Mouse (Mus musculus): ENCODE measurements around the gene Olig3. TPM values are rescaled to one million over a fixed set of nuclear protein-coding genes. Genes with fewer than 3 reads are reported as not detected.

The Olig3 gene
- polyA plus RNA-seq, 1 experiment from 2014 or later = not detected

DNA sequence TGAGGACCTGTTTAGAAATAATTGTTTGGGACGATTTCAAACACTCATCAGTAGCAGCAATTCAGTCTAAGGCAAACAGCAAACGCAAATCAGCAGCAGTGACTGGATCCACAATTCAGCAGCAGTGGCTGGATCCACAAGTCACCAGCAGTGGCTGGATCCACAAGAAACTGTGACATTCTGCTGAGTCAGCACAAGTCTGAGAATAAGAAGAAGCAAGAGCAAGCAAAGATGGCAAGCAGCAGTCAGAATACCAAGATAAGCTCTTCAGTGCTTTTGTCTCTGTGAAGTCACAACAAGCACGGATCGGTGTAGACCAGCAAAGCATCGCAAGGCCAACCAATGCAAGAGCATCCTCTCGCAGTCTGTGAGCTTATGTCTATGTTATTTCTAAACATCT is 12.3 kb upstream of the Olig3 start:
- Histone ChIP-seq H3K27me3 (ENCODE audit: control insufficient read depth, insufficient read depth, low read length) (peaks cover 19% of the 10 kb centered on the region), H3K36me3 (ENCODE audit: control insufficient read depth, insufficient read depth, low read length) (no peaks in the 10 kb centered on the region), H3K4me3 (ENCODE audit: low read length) (no peak overlapping the region), H3K9ac (ENCODE audit: low read depth, low read length) (no peak overlapping the region), H3K27ac (ENCODE audit: low read depth, low read length) (no peak overlapping the region), H3K4me1 (ENCODE audit: control insufficient read depth, insufficient read depth, low read length) (no peaks in the 10 kb centered on the region), H3K4me2 (replicated peaks; ENCODE audit: low read depth, low read length) (no peak overlapping the region), H3K9me3 (ENCODE audit: control insufficient read depth, low read length) (no peaks in the 10 kb centered on the region)
- WGBS = 91% methylated on average over 6 of the region's 6 CpGs
- no peak for ATAC-seq (ENCODE audit: low FRiP score, low TSS enrichment)

- 47% methylated on average over 3 of the region's 3 CpGs for WGBS
- Histone ChIP-seq H3K9me3 (ENCODE audit: control insufficient read depth, low read length) (no peaks in the 10 kb centered on the region), H3K27me3 (ENCODE audit: control insufficient read depth, insufficient read depth, low read length) (peaks cover 49% of the 10 kb centered on the region), H3K36me3 (ENCODE audit: control insufficient read depth, insufficient read depth, low read length) (no peaks in the 10 kb centered on the region), H3K4me2 (replicated peaks; ENCODE audit: low read depth, low read length) (no peak overlapping the region), H3K4me1 (ENCODE audit: control insufficient read depth, insufficient read depth, low read length) (no peaks in the 10 kb centered on the region), H3K4me3 (ENCODE audit: low read length) (no peak overlapping the region), H3K9ac (ENCODE audit: low read depth, low read length) (no peak overlapping the region), H3K27ac (ENCODE audit: low read depth, low read length) (no peak overlapping the region)
- ATAC-seq (ENCODE audit: low FRiP score, low TSS enrichment) = no peak
Observed at GRCm38 (mm10) chr10:19349326-19349725, 7.0 kb upstream of the Olig3 start.

- Histone ChIP-seq H3K9me3 (ENCODE audit: control insufficient read depth, low read length) (no peaks in the 10 kb centered on the region), H3K27ac (ENCODE audit: low read depth, low read length) (no peak overlapping the region), H3K9ac (ENCODE audit: low read depth, low read length) (no peak overlapping the region), H3K36me3 (ENCODE audit: control insufficient read depth, insufficient read depth, low read length) (no peaks in the 10 kb centered on the region), H3K4me3 (ENCODE audit: low read length) (no peak overlapping the region), H3K4me2 (replicated peaks; ENCODE audit: low read depth, low read length) (no peak overlapping the region), H3K27me3 (ENCODE audit: control insufficient read depth, insufficient read depth, low read length) (peaks cover 77% of the 10 kb centered on the region), H3K4me1 (ENCODE audit: control insufficient read depth, insufficient read depth, low read length) (no peaks in the 10 kb centered on the region)
- WGBS = under 1% methylated on average over 24 of the region's 24 CpGs
- ATAC-seq (ENCODE audit: low FRiP score, low TSS enrichment) = no peak
Observed at GRCm38 (mm10) chr10:19352006-19352877, 4.1 kb upstream of the Olig3 start.

DNA sequence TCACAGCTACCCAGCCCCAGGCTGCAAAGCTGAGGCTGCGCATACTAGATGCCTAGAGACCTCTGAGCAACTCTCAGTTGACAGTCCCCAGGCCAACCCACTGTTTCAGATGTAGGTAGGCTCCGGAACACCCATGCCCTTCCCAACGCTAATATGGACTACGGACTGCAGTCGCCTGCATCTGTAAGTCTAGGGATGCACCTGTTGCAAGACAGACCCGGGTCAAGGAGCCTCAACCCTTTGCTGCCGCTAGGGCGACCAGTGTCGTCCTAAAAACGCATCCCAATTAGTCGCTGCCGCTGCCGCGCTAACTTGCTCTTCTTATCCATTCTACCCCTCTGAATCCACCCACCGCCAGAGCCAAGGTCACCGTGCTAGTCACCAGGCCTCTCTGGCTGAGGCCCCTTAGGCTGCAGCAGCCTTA is 3.4 kb upstream of the Olig3 start:
- ATAC-seq (ENCODE audit: low FRiP score, low TSS enrichment) = no peak

GRCm38 (mm10) chr10:19353631-19354030 is 2.7 kb upstream of the Olig3 start:
- Histone ChIP-seq H3K4me3 (ENCODE audit: low read length) (no peak overlapping the region), H3K36me3 (ENCODE audit: control insufficient read depth, insufficient read depth, low read length) (no peaks in the 10 kb centered on the region), H3K4me2 (replicated peaks; ENCODE audit: low read depth, low read length) (no peak overlapping the region), H3K27ac (ENCODE audit: low read depth, low read length) (no peak overlapping the region), H3K9me3 (ENCODE audit: control insufficient read depth, low read length) (no peaks in the 10 kb centered on the region), H3K4me1 (ENCODE audit: control insufficient read depth, insufficient read depth, low read length) (no peaks in the 10 kb centered on the region), H3K27me3 (ENCODE audit: control insufficient read depth, insufficient read depth, low read length) (peaks cover 89% of the 10 kb centered on the region), H3K9ac (ENCODE audit: low read depth, low read length) (no peak overlapping the region)
- no peak for ATAC-seq (ENCODE audit: low FRiP score, low TSS enrichment)
- WGBS = 1% methylated on average over 5 of the region's 5 CpGs

More for the DNA sequence above, 3.4 kb upstream of the Olig3 start:
- no peak overlapping the region for H3K27ac ChIP-seq (ENCODE audit: low read depth, low read length)
- no peak overlapping the region for H3K4me2 ChIP-seq (replicated peaks; ENCODE audit: low read depth, low read length)
- H3K36me3 ChIP-seq (ENCODE audit: control insufficient read depth, insufficient read depth, low read length) = no peaks in the 10 kb centered on the region
- H3K4me3 ChIP-seq (ENCODE audit: low read length) = no peak overlapping the region
- WGBS = under 1% methylated on average over 16 of the region's 16 CpGs
- H3K9ac ChIP-seq (ENCODE audit: low read depth, low read length) = no peak overlapping the region
- no peaks in the 10 kb centered on the region for H3K4me1 ChIP-seq (ENCODE audit: control insufficient read depth, insufficient read depth, low read length)
- peaks cover 83% of the 10 kb centered on the region for H3K27me3 ChIP-seq (ENCODE audit: control insufficient read depth, insufficient read depth, low read length)
- no peaks in the 10 kb centered on the region for H3K9me3 ChIP-seq (ENCODE audit: control insufficient read depth, low read length)

DNA sequence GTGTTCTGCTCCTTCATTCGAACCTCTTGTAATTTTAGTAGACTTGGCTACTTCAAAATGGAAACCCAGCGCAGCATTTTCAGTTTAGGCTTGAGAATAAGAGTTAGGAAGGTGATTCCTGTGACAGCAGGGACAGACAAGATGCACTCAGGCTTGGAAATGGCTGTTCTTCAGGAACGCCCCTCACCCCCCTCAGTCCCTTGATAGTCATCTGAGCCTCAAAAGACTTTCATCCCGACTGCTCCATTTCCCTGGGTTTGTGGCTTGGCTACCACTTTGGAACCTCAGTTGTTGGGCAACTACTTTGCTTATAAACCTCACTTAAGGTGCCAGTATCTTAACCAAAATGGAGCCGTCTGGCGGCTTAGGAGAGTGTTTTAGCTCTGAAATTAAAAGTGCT is 2.2 kb upstream of the Olig3 start:
- no peak for ATAC-seq (ENCODE audit: low FRiP score, low TSS enrichment)
- 5% methylated on average over 6 of the region's 6 CpGs for WGBS
- H3K27me3 ChIP-seq (ENCODE audit: control insufficient read depth, insufficient read depth, low read length) = peaks cover 89% of the 10 kb centered on the region

GRCm38 (mm10) chr10:19355076-19355475 is 1.3 kb upstream of the Olig3 start:
- peaks cover 93% of the 10 kb centered on the region for H3K27me3 ChIP-seq (ENCODE audit: control insufficient read depth, insufficient read depth, low read length)
- 2% methylated on average over 8 of the region's 8 CpGs for WGBS

More for the DNA sequence above, 2.2 kb upstream of the Olig3 start:
- no peak overlapping the region for H3K4me2 ChIP-seq (replicated peaks; ENCODE audit: low read depth, low read length)
- no peaks in the 10 kb centered on the region for H3K4me1 ChIP-seq (ENCODE audit: control insufficient read depth, insufficient read depth, low read length)
- no peaks in the 10 kb centered on the region for H3K36me3 ChIP-seq (ENCODE audit: control insufficient read depth, insufficient read depth, low read length)
- H3K9me3 ChIP-seq (ENCODE audit: control insufficient read depth, low read length) = no peaks in the 10 kb centered on the region
- H3K4me3 ChIP-seq (ENCODE audit: low read length) = no peak overlapping the region
- H3K9ac ChIP-seq (ENCODE audit: low read depth, low read length) = no peak overlapping the region
- no peak overlapping the region for H3K27ac ChIP-seq (ENCODE audit: low read depth, low read length)

DNA sequence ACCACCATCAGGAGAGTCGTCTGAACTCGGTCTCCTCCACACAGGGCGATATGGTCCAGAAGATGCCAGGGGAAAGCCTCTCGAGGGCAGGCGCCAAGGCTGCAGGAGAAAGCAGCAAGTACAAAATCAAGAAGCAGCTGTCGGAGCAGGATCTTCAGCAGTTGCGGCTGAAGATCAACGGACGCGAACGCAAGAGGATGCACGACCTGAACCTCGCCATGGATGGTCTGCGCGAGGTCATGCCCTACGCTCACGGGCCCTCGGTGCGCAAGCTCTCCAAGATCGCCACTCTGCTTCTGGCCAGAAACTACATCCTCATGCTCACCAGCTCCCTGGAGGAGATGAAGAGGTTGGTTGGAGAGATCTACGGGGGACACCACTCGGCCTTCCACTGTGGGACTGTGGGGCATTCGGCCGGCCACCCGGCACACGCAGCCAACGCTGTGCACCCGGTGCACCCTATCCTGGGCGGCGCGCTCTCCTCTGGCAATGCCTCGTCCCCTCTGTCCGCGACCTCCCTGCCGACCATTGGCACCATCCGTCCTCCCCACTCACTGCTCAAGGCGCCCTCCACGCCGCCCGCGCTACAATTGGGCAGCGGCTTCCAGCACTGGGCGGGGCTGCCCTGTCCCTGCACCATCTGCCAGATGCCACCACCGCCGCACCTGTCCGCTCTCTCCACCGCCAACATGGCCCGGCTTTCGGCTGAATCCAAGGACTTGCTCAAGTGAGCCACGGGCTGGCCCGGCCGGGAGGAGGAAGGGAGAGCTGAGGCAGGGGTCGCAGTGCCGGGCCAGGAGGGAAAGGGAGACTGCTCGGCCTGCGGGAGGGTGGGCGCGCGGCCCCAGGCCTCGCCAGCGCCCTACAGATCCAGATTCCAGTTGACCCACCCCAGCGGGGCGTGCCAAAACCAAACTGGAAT is 648 bp downstream of the Olig3 start:
- Histone ChIP-seq H3K4me2 (replicated peaks; ENCODE audit: low read depth, low read length) (peak overlapping the region; percentile 13; the same call in 1 of the 2 replicates), H3K4me3 (ENCODE audit: low read length) (peak overlapping the region; percentile 22), H3K27me3 (ENCODE audit: control insufficient read depth, insufficient read depth, low read length) (peaks cover 96% of the 10 kb centered on the region), H3K9me3 (ENCODE audit: control insufficient read depth, low read length) (no peaks in the 10 kb centered on the region), H3K36me3 (ENCODE audit: control insufficient read depth, insufficient read depth, low read length) (no peaks in the 10 kb centered on the region), H3K9ac (ENCODE audit: low read depth, low read length) (no peak overlapping the region), H3K27ac (ENCODE audit: low read depth, low read length) (no peak overlapping the region), H3K4me1 (ENCODE audit: control insufficient read depth, insufficient read depth, low read length) (no peaks in the 10 kb centered on the region)
- WGBS = 2% methylated on average over 62 of the region's 63 CpGs
- no peak; the same call in 1 of the 2 replicates for ATAC-seq (ENCODE audit: low FRiP score, low TSS enrichment)

More at GRCm38 (mm10) chr10:19355076-19355475, 1.3 kb upstream of the Olig3 start:
- Histone ChIP-seq H3K4me1 (ENCODE audit: control insufficient read depth, insufficient read depth, low read length) (no peaks in the 10 kb centered on the region), H3K9me3 (ENCODE audit: control insufficient read depth, low read length) (no peaks in the 10 kb centered on the region), H3K9ac (ENCODE audit: low read depth, low read length) (no peak overlapping the region), H3K36me3 (ENCODE audit: control insufficient read depth, insufficient read depth, low read length) (no peaks in the 10 kb centered on the region), H3K4me2 (replicated peaks; ENCODE audit: low read depth, low read length) (no peak overlapping the region), H3K4me3 (ENCODE audit: low read length) (no peak overlapping the region), H3K27ac (ENCODE audit: low read depth, low read length) (no peak overlapping the region)
- no peak for ATAC-seq (ENCODE audit: low FRiP score, low TSS enrichment)

Measured in kidney, embryonic 14.5 days (tissue).